Mouse (Mus musculus) CD4-positive, CD25-positive, alpha-beta regulatory T cell, adult 4 months (primary cell): Measurements from ENCODE around the gene Metap1. TPM values are rescaled to one million over a fixed set of nuclear protein-coding genes. Genes with fewer than 3 reads are reported as not detected.

Experiments used
- ATAC-seq: one replicate; pipeline ENCODE4 v1.8.0; 2017
- polyA plus RNA-seq, 2 experiments: library from polyadenylated mRNA; unstranded; fragments of 100-300 nt; shearing (Covaris generic); gene quantifications; one replicate each; pipeline ENCODE4 v1.2.1; 2017

Metap1 gene
- 10 to 100 TPM; 33.4 to 36.2 TPM for polyA plus RNA-seq

DNA sequence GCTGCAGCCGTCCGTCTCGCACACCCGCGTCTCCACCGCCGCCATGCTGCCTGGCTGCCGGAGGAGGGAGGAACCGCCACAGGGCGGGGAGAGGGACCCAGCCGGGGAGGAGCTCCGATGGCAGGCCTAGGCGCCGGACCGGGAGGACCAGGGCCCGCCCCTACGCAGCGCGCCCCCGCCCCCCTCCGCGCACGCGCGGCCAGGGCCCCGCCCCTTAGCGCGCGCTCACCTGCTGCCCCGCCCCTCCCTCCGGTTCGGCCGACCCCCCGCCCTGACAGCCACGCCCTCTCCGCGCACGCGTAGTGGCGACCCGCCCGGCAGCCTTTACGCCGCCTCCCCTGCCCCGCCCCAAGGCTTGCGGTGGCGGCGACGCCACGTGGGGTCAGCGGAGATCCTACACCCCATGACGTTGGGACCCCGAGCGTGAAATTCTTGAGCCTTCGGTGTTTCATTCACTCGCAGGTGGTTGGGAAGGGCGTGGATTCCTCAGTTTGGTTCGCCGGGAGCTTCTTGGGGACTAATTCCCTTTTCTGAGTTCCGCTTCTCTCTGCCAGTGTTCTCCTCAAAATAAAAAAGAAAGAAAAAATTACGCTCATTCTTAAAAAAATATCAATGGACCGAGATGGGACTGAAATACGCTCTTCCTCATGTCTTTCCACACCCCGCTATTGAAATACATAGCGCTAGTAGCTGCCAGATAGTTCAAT lies at the start of gene Metap1:
Gene Metap1 (minus strand): TSS at position 189 of the 707 bp plus-strand sequence.
- ATAC-seq, result peak; percentile 91

DNA sequence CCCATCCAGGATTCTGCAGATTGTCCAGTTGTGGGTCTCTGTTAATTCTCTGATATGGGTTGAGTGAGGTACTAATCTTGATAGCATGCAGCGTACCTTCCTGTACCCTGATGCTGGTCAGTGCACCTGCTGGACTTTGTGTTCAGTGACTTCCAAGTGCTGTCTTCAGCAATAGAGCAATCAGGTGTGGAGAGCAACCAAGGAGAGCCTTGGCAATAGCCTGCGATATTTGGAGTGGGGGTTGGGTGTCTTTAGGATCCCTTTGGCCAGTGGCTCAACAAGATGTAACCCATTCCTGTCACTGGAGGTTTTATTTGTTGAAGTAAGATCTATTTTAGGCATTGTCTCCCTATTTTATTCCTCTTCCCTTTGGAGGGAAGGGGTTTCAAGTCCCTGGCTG lies 46.7 kb upstream of the Metap1 start:
- no peak for ATAC-seq

DNA sequence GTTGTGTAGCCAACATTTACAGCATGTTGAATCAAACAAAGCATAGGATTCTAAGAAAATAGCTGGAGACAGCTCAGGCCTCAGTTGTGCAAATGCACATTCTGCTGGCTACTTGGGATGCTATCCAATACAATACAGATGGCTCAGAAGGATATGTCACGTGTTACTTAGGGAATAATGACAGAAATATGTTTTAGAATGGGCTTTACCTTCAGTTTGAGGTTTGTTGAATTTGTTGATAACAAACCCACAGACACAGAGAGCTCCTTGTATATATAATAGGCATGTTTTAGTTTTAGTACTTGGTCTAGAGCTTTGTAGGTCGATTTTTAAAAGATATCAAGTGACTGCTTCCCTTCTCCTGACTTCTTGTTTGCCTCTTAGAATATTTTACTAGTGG lies 43.4 kb upstream of the Metap1 start:
- ATAC-seq, result no peak

DNA sequence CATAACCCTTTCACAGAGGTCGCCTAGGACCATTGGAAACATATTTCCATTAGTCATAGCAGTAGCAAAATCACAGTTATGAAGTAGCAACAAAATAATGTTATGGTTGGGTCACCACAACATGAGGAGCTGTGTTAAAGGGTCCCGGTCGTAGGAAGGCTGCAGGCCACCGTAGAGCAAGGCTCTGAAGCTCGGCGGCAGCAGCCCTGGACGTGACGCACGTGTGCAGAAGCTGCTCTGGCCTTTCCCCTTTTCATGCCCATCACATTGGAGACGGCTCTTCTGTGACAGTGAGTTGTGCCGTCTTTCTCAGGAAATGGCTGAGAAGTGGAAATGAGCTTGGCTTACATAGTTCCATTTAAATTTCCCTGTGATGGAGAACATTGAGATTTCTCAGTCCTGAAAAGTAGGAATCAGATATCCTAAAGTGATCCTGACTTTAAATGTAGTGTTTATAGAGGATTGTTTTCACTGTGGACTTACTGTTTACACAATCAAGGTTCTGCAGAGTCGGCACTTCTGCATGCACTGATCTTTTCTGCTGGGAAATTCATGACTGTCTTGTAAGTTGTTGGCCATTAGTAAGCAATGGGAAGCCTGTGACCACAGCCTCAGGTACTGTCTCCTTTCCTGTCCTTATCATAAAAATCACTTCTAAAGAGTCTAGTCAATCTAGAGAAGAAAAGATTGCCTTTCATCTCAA lies 42.3 kb upstream of the Metap1 start:
- ATAC-seq, result no peak

DNA sequence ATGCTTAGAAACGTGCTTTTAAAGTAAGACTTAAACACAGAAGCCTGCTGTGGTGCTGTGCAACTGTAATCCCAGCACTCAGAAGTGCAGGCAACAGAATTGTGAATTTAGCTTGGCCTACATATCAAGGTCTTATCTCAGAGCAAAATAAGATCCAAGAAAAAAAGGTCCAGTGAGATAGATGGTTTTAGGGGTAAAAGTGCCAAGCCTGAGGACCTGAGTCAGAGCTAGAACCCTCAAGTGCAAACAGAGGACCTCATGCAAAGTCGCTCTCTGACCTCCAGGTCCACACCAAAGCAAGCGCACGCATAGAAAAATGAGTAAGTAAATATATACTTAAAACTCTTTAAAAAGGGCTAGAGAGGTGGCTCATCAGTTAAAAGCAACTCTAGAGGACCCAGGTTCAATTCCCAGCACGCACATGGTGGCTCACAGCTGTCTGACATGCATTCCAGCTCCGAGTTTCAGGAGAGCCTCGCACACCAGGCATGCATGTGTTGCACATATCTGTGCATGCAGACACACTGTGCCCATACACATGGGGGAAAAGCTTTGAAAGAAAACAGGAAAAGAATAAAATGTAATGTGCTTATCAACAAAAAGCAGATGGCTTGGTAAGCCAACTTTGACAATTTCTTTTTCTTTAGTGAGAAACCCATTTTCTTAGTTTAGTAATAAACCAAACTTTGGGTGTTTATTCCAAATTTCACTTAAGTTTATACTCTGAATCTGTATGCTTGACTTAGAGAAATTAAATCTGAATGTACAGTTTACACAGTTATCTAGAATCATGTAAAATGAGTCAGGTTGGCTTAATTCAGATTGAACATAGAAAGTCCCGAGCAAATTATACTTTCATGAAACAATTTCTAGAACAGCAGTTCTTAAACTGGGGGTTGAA lies 41.5 kb upstream of the Metap1 start:
- ATAC-seq, result no peak

DNA sequence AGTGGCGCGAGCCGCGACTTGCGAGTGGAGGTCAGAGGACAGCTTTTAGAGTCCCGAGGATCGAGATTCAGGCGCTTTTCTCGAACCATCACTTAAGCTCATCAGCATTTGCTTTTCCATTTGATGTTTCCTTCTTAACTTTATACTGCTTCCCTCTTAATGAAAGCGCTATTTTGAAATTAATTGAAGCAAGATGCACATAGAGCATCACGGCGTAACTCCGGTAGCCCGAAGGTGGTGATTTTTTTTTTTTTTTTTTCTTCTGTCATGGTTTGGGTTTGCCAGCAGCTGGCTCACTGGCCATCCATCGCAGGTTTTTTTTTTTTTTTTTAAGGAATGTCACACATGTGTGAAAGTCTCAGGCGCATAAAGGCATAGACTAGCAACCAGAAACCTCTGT lies 39.0 kb upstream of the Metap1 start:
- ATAC-seq, result no peak

DNA sequence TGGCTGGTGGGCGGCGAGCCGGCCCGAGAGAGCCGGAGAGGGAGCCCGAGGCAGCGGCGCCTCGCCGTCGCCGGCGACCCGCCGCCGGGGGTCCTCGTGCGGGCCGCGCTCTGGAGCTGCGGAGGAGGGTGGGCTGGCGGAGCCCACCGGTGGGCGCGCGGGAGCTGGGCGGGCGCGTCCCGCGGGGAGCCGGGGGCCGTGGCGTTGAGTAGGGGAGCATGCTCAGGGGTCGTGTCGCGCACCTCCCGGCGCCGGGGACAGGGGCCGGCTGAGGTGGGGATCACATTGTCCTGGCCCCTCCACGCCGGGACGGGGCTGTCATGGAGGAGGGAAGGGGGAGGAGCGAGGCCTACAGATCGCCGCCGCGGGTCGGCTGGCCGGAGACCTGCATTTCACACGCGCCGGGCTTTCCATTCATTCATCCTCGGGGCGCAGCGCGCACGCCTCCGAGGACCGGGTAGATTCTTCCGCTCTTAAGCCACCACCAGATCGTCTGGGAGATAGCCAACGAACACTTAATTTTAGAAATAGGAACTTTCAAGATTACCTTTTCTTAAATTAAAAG lies 38.4 kb upstream of the Metap1 start:
- ATAC-seq, result peak; percentile 12

DNA sequence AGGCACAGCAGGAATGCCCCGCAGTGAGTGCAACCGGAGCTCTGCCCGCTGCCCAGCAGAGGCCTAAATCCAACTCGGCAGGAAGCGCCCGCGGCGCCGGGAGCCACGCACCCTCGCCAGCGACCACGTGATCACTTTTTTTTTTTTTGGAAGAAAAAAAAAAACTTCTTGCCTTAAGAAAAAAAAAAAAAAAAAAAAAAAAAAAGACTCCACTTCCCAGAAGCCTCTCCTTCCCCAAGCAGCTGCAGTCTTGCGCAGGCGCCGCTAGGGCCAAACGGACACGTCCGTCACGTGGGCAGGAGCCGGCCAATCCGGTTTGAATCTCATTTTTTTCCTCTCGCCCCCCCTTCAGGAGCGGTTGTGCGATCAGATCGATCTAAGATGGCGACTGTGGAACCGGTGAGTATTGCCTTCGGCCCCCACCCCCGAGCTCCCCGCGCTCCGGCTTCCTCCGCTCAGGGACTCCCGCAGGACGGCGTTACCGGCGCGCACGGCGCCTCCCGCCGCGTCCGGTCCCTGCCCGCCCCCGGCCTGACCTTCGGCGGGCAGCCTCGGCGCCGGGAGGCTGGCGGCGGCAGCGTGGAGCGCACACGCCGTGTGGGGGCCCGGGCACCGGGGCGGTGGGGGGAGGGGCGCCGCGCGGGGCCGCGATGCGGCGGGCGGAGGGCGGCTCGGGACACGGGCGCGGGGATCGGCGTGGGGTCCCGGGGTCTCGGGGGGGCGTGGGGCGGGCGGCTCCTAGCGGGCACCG lies 37.8 kb upstream of the Metap1 start:
- ATAC-seq, result peak; percentile 92

DNA sequence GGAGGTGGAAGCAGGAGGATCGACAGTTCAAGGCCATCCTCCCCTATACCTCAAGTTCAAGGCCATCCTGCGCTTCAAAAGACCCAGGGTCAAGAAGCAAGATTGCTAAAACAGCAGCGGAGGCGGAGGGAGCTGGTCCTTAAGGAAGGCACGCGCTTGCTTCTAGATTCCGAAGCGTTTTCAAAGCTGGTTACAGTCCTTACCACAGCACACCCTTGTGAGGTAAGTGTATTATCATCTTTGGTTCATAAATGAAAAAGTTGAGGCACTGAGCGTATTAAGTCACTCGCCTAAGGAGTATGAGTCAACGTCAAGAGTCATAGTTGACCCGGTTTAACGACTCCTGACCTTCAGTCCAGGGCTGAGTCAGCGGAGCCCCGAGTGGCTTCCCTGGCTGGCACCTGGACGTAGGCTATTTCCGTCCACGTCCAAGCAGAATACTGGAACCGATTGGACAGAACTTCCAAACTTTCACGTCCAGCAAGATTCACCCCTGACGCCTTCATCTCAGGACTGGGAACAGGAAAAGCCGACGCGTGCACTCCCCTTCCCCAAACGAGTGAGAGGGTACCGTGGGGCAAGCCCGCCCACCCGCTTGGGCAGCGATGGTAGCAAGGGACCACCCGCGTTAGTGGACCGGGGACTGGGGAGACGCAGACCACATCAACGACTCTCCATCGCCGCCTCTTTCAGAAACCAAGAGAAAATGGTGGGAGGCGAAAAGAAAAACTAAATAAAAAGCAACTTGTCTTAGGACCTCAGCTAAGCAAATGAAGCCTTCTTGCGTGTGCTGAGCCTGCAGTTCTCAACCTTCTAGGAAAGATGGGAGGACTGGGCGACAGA lies 37.0 kb upstream of the Metap1 start, which contains the start of gene Eif4e:
Gene Eif4e (plus strand): TSS at position 107 of the 843 bp plus-strand sequence.
- peak; percentile 7 for ATAC-seq

DNA sequence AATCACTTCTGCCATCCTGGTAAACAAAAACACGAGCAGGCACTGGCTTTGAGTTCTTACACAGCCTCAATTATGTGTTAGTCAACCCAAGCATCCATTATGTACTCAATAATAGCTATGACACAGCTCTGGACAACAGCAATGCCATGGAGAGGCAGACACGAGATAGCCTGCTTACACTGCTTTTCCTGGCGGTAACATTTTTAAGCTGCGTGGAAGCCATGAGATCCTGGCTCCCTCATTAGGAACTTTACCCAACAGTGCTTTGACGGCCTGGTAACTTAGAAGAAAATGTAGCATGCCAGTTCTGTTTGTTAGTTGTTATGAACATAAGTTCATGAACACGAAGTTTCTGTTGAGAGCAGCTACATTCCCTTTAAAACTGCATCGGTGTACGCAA lies 36.2 kb upstream of the Metap1 start:
- ATAC-seq, result no peak

DNA sequence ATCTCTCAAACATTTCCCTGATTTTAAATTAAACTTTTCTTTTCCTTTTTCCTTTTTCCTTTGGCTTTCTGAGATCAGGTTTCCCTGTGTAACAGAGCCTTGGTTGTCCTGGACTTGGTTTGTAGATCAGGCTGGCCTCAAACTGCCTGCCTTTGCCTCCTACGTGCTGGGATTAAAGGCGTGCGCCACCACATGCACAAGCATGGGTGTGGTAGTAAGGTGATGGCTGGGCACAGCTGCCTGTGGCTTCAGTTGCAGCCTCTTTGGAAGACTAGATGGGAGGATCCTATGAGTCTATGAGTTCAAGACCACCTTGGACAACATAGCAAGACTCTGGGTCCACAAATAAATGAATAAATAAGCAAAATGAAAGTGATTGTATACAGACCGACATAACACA lies 34.6 kb upstream of the Metap1 start:
- ATAC-seq, result no peak

DNA sequence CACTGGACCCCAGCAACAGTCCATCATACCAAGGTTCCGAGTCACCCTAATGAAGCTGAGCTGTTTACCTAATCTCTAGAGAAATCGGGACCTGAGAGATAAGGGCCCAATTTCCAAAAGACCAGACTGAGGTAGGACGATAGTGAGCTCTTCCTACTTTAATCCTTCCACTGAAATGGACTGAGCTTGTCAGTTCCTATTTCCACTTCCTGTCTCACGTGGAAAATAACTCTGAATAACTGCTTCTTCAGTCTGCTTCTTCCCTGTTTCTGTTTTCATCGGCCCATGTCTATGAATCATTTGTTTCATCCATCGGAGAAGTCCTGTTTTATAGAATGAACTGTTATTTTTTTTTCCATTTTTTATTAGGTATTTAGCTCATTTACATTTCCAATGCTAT lies 29.9 kb upstream of the Metap1 start:
- ATAC-seq, result no peak

DNA sequence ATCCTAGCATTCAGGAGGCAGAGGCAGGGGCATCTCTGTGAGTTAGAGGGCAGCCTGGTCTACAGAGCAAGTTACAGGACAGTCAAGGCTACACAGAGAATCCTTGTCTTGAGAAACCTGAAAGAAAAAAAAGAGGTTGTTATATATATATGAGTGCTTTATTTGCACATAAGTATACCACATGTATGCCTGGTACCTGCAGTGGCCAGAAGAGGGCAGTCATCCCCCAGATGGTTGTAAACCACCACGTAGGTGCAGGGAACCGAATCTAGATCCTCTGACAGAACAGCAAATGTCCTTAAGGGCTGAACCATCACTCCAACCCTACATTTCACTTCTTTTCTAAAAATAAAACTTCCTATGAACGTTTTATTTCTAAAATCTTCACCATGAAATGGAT lies 28.6 kb upstream of the Metap1 start:
- ATAC-seq, result peak; percentile 75

DNA sequence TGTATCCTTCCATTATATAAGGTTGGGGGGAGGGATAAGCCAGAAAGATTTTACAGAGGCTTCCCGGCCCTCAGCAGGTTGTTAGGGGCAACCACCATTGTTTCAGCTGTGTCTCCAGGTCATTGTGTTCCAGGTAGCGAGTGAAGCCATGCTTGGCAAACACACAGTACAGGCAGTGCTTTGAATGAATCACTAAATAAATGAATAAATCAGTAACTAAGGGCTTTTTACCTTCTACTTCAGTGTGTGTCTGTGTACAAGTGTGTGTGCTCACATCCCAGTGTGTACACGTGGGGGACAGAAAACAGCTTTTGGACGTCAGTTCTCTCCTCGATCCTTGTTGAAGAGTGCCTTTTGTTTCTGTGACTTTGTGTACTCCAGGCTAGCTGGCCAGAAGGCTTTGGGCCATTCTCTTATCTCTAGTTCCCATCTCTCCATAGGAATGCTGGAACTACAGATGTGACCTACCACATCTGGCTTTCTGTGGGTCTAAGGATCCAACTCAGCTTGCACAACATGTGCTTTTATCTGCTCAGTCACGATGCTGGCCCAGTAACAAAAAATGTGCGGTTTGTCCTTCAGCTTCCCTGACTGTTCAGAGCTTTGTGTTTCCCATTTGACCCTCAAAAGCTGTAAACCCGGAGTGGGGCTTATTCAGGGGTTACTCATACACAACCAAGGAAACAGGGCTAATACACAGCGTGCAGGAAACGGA lies 26.5 kb upstream of the Metap1 start:
- ATAC-seq, result no peak

DNA sequence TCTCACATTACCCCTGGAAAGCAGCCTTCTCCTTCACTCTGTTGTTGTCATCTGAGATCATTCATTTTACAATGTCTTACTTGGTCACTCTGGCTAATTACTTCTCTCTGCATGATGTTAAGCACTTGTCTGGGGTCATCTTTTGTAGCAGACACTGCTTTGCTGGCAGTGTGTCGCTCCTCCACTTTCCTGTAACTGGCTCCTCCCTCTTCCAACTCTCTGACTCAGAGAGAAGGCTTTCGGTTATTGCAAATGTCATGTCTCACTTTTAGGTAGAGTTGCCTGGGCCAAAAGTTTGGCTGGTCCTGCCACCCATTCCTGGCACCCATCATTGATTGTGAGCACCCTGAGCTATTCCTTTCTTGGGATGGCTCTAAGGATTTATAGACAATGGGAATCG lies 25.4 kb upstream of the Metap1 start:
- no peak for ATAC-seq

DNA sequence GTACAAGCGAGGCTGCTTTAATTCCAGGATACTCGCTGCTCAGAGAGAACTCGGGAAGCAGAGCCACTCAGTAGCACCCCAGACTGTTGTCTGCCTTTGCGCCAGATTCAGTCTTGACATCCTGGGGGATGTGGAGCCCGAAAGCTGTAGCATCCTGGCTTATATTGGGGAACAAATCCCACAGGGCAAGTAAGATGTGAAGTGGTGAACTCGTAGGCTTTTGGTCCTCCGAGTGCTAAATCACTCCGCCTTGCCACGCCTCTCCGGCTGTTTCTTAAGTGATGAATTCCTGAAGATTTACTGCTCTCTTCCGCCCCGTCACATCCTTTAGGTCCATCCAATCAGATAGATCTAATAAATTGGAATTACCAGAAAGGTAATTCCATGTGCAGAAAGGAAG lies 23.9 kb upstream of the Metap1 start:
- no peak for ATAC-seq

DNA sequence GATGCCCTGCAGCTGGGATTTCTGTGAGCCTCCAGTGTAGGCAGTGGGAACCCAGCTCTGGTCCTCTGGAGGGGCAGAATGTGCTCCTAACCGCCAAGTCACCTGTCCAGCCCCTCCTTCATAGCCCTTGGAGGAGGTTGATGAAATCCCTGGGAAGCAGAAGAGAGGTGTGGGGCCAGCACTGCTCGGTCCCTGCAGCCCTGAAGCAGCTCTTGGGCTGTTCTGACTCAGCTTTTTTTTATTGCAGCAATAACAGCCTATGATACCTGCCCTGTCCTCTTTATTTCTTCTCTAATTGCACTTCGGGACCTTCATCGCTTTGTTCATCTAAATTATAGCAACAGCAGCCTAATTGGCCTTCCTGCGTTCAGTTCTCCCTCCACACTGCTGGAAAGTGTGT lies 21.2 kb upstream of the Metap1 start:
- no peak for ATAC-seq

DNA sequence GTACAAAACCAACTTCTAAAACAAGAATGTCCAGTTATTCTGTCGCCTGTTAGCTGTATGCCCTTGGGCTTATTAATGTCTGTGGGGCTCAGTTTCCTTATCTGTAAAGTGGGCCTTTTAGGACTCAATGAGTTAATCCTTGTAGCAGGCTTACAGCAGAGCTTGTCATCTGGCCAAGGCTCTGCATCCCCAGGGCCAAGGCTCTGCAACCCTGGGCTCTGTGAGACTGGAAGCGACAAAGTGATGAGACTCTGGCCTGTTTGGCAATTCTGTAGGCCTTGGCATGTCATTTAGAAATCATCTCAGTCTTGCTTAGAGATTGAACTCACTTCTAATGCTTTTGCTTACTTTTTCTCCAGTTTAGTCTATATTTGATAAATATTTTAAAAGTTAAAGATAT lies 20.3 kb upstream of the Metap1 start:
- ATAC-seq, result no peak

DNA sequence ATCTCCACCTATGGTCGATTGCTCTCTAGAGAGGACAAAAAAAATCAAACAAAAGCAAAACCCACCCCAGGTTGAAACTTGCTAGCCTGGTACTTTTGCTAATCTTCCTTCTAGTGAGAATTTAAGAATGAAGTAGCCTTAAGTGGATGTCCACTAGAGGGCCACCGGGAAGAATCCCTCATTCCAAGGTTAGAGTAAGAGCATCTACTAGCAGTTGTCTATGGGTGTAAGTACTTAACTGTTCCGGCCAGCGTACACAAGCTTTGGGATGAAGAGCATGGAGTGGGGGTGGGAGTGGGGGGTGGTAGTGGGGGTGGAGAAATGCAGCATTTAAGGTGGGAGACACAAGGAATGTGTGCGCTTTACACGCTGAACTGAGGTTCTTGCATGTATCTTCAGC lies 17.4 kb upstream of the Metap1 start:
- ATAC-seq, result no peak

DNA sequence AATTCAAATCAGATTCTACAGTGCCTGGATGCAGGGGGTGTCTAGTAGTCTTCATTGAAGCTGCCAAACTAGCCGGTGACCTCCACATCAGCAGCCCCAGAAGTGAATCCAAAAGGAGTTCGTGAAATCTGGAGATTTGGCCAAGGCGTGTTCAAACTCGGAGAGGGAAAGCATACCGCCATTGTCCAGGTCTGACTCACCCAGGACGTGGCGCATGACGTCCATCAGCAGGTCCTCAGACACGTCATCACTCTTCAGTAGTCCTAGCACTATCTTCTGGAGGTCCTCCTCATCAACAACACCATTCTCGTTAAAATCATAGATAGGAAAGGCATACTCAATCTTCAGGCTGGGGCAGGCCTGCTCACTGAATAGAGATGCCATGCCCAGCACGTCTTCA lies 14.4 kb upstream of the Metap1 start:
- no peak for ATAC-seq
